Mouse (Mus musculus) intestine, postnatal 0 days (tissue): ENCODE data around the gene Cisd1. TPM values are rescaled to one million over a fixed set of nuclear protein-coding genes. Genes with fewer than 3 reads are reported as not detected.

Source experiments
- ATAC-seq: fragments of 200-750 bp; cut with Nextera tagmentation; 2 replicates; pipeline ENCODE4 v1.8.0; 2017; ENCODE audit warnings: mild to moderate bottlenecking, moderate TSS enrichment, moderate library complexity
- H3K27ac ChIP-seq: fragments of 300-500 bp; sonication (generic); 2 replicates; pipeline ENCODE4 v1.5.1; 2014; ENCODE audit warnings: mild to moderate bottlenecking, low read depth, low read length, moderate library complexity
- H3K27me3 ChIP-seq: fragments of 300-500 bp; sonication (generic); replicated peaks from 2 replicates; pipeline ENCODE4 v1.6.1; 2014; ENCODE audit warnings: low read length, mixed read lengths; ENCODE audit not compliant: control insufficient read depth, insufficient read depth
- H3K36me3 ChIP-seq: fragments of 300-500 bp; sonication (generic); 2 replicates; pipeline ENCODE4 v1.6.1; 2014; ENCODE audit warnings: mild to moderate bottlenecking, moderate library complexity; ENCODE audit not compliant: control insufficient read depth, insufficient read depth
- H3K4me1 ChIP-seq: fragments of 300-500 bp; sonication (generic); replicated peaks from 2 replicates; pipeline ENCODE4 v1.6.1; 2014; ENCODE audit warnings: antibody characterized with exemption, low read length, mixed read lengths; ENCODE audit not compliant: control insufficient read depth, insufficient read depth
- H3K4me2 ChIP-seq: fragments of 300-500 bp; sonication (generic); replicated peaks from 2 replicates; pipeline ENCODE4 v1.6.1; 2014; ENCODE audit warnings: low read depth, mild to moderate bottlenecking, moderate library complexity
- H3K4me3 ChIP-seq: fragments of 300-500 bp; sonication (generic); 2 replicates; pipeline ENCODE4 v1.5.1; 2014; ENCODE audit warnings: low read depth, low read length
- H3K9ac ChIP-seq: fragments of 300-500 bp; sonication (generic); 2 replicates; pipeline ENCODE4 v1.6.1; 2014; ENCODE audit warnings: mild to moderate bottlenecking, low read depth, low read length
- H3K9me3 ChIP-seq: fragments of 300-500 bp; sonication (generic); 2 replicates; pipeline ENCODE4 v1.6.1; 2016; ENCODE audit warnings: mixed run types; ENCODE audit not compliant: control insufficient read depth
- CTCF ChIP-seq: sonication (generic); IDR thresholded peaks from 2 replicates; pipeline ENCODE4 v1.5.1; 2016; ENCODE audit warnings: low read depth, mild to moderate bottlenecking, control low read depth, antibody characterized with exemption, moderate library complexity
- WGBS: fragments of 180-500 bp; shearing (Covaris S2); extraction: QIAGEN DNeasy Blood & Tissue Kit; methylation state at CpG from one replicate; pipeline ENCODE4 v1.1.7; 2014; 5-methylcytosine and 5-hydroxymethylcytosine counted together
- polyA plus RNA-seq: library from polyadenylated mRNA; unstranded; fragments of >200 nt; fragmentation: Nextera tagmentation; extraction: Ambion mirVana; gene quantifications from 2 replicates; pipeline ENCODE4 v1.2.1, GENCODE M21; 2015

The Cisd1 gene
- polyA plus RNA-seq, 1 experiment from 2014 or later = 204 TPM

DNA sequence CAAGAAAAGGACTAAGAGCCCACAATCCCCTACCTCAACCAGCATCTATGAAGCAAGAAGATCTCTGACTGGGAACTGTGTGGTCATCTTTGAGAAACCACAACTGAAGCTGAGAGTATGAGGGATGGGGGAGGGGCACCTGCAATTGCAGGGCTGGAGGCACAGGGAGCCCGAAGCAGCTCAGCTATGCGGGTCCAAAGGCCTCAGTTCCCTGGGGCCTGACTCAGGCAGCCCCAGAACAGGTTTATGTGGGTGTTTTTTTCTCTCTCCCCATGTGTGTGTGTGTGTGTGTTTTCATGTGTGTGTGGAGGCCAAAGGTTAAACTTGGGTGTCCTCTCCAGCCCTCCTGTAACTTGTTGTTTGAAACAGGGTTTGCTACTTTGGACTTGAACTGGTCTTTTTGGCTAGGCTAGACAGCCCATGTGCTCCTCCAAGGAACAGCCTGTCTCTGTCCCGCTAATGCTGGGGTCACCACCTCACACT is 53.5 kb downstream of the Cisd1 start:
- Histone ChIP-seq H3K4me3 (no peak overlapping the region), H3K9ac (no peak overlapping the region), H3K36me3 (no peaks in the 10 kb centered on the region), H3K4me2 (peak overlapping the region; percentile 45; the same call in 1 of the 2 replicates), H3K27me3 (no peaks in the 10 kb centered on the region), H3K4me1 (no peaks in the 10 kb centered on the region), H3K27ac (peak overlapping the region; percentile 46), H3K9me3 (no peaks in the 10 kb centered on the region)
- TF ChIP-seq CTCF = no peak
- 19% methylated on average over 3 of the region's 3 CpGs for WGBS
- ATAC-seq = peak; percentile 94

DNA sequence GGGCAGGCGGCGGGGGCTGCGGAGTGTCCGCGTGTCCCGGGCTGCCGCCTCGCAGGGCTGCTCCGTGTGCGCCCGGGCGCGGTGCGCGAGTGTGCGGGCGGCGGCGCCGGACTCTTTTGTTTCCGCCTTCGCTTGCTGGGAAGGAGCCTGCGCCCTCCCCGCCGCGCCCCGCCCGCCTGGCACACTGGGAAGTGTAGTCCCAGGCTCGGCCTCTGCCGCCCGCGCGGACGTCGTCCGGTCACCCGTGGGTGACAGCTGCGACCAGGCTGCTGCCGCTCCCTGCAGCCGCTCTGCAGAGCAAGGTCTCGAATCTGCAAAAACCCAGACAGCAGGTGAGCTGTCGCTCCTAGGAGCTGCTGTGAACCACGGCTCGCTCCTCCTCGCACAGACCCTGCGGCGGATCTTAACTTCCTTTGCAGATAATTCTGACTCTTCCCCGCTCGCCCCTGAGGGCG is 59.6 kb downstream of the Cisd1 start, which contains the start of gene Ube2d1:
Gene Ube2d1 (minus strand): TSS at position 137 of the 455 bp plus-strand sequence.
- Histone ChIP-seq H3K27me3 (no peaks in the 10 kb centered on the region), H3K36me3 (no peaks in the 10 kb centered on the region), H3K4me2 (peak within 1 kb of the TSS; percentile 83), H3K4me3 (peak within 1 kb of the TSS; percentile 96), H3K9me3 (no peaks in the 10 kb centered on the region), H3K9ac (peak within 1 kb of the TSS; percentile 89), H3K4me1 (0 out of 2 replicates have a peak, but pooled peaks cover 3% of the 10 kb centered on the region), H3K27ac (peak within 1 kb of the TSS; percentile 64)
- 1% methylated on average over 47 of the region's 50 CpGs for WGBS
- peak; percentile 95 for ATAC-seq
- TF ChIP-seq CTCF = peak; percentile 17

DNA sequence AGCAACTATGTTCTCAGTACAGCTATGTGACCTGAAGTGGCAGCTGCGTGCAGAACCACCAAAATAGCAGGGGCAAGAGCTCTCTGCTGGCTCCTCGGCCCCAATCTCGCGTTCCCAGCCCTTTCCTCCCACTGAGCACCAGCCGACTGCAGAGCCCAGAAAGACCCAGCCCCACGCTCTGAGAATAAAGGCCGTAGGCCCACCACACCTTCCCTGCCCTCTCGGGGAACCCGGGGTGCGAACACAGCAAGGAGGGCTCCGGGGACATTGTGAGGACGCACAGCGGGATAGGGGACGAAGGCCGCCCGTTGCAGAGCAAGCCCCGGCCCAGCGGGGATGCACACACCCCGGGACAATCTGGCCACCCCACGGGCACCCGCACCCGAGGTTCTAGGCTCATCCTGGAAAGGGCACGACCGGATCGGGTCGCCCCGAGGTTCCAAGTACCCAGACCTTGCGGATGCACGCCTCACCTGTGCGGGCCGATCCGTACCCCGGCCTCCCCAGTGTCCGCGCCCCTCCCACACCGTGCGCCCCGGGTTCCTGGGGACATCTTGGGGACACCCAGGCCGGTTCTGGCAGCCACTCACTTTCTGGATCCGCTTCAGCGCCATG is 60.1 kb downstream of the Cisd1 start:
- no peaks in the 10 kb centered on the region for H3K36me3 ChIP-seq
- peak overlapping the region; percentile 96 for H3K4me3 ChIP-seq
- WGBS = under 1% methylated on average over 34 of the region's 41 CpGs
- H3K27ac ChIP-seq = peak overlapping the region; percentile 64
- H3K4me2 ChIP-seq = peak overlapping the region; percentile 83
- H3K27me3 ChIP-seq = no peaks in the 10 kb centered on the region
- peak overlapping the region; percentile 89 for H3K9ac ChIP-seq
- H3K4me1 ChIP-seq = 0 out of 2 replicates have a peak, but pooled peaks cover 3% of the 10 kb centered on the region
- TF ChIP-seq CTCF = no peak
- H3K9me3 ChIP-seq = no peaks in the 10 kb centered on the region
- peak; percentile 69 for ATAC-seq

DNA sequence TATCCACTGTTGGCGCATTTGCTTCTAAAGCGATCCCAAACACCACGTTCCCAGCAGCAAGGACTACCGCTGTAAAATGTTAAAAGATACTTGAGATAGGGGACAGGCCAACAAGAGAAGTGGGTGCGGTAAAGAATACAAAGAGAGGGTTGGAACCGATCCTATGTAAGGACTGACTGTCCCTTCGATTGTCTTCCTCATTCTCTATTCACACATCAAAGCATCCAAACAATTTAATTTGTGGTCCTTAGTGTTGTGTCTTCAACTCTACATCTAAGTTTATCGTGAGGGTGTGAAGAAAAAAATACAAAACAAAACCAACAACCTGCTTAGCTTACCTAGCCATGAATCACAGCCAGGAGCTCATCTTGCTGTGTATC is 60.6 kb downstream of the Cisd1 start:
- no peak for TF ChIP-seq CTCF
- Histone ChIP-seq H3K27me3 (no peaks in the 10 kb centered on the region), H3K9ac (peak overlapping the region; percentile 89), H3K9me3 (no peaks in the 10 kb centered on the region), H3K4me3 (peak overlapping the region; percentile 96), H3K4me2 (peak overlapping the region; percentile 83), H3K4me1 (0 out of 2 replicates have a peak, but pooled peaks cover 3% of the 10 kb centered on the region), H3K27ac (no peak overlapping the region), H3K36me3 (no peaks in the 10 kb centered on the region)
- no peak for ATAC-seq
- WGBS = 9% methylated on average over 8 of the region's 8 CpGs

Other genes with a start within 250 kb of the Cisd1 start
- gene Bicc1, start 185.3 kb downstream of the Cisd1 start, polyA plus RNA-seq = 6.4 and 6.5 TPM in 2 replicates
- gene Tfam, start 106.7 kb downstream of the Cisd1 start, polyA plus RNA-seq = 37.2 and 37.7 TPM in 2 replicates
- 29.9 and 33.6 TPM in 2 replicates for gene Ube2d1, start 59.7 kb downstream of the Cisd1 start, polyA plus RNA-seq
- gene Ipmk, start 2.8 kb upstream of the Cisd1 start, polyA plus RNA-seq = 32.4 and 36.6 TPM in 2 replicates